Mouse (Mus musculus) brown adipose tissue, adult 24 weeks (tissue): ENCODE measurements around the gene Car10. TPM values are rescaled to one million over a fixed set of nuclear protein-coding genes. Genes with fewer than 3 reads are reported as not detected.

Source experiments
- H3K27ac ChIP-seq: fragments of 200-500 bp; replicated peaks from 2 replicates; pipeline ENCODE4 v1.5.1; 2012; ENCODE audit warnings: low read depth, mild to moderate bottlenecking, low read length
- H3K4me1 ChIP-seq: fragments of 200-500 bp; 2 replicates; pipeline ENCODE4 v1.6.1; 2012; ENCODE audit warnings: low read length, mixed read lengths; ENCODE audit not compliant: control insufficient read depth, insufficient read depth, insufficient read length
- H3K4me3 ChIP-seq: fragments of 200-500 bp; 2 replicates; pipeline ENCODE4 v1.5.1; 2012; ENCODE audit warnings: low read depth, mild to moderate bottlenecking, low read length, moderate library complexity; ENCODE audit not compliant: insufficient read depth
- polyA plus RNA-seq: library from polyadenylated mRNA; stranded (reverse); fragments of >200 nt; gene quantifications from 2 replicates; pipeline ENCODE4 v1.2.4, GENCODE M21; 2012; ENCODE audit not compliant: missing spikeins, insufficient read depth, insufficient read length

The Car10 gene
- polyA plus RNA-seq = 0.52 TPM in 1 of 2 replicates, not detected in the other

DNA sequence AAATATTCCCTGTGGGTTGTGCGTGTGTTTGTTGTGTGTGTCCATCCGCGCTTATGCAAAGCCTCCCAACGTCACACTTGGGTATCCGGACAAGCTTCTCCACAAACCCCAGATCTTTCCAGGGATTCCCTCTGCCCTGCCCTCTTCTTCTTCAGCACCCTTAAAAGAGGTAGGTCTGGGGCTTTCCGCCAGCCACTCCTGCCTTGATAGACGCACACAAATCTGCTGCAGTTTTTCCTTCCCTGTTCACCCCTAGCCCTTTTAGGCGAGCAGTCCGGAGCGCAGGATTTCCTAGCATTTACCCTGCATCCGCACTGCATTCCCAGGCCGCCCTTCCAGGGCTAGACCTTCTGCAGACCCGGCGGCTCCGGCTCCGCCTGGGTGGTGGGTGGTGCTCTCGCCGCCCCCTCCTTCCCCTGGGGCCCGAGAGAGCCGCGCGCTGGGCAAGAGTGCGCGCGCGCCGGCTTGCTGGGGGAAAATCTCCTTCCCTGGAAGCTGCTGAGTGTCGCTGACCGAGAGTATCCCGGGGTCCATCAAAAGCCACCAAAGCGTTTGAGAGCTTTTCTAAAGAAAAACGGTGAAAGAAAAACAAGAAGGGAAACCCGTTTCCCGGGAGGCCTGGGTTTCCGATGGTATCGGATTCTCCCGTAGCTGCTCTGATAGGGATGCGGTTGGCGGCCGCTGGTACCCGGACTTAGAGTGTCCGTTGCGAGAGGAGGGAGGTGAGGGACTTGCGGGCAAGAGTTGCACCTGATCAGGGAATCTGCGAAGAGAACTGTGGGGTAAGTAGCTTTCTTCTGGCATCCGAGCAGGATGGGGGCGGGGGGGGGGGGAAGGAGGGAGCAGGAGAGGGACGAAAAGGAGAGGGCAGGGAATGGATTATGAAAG lies at the start of gene Car10:
Gene Car10, plus strand, starts transcription at position 88 of the 888 bp plus-strand sequence.
- Histone ChIP-seq H3K27ac (no peak within 1 kb of the TSS), H3K4me1 (no peaks in the 10 kb centered on the region; the same call in 1 of the 2 replicates), H3K4me3 (no peak within 1 kb of the TSS)

DNA sequence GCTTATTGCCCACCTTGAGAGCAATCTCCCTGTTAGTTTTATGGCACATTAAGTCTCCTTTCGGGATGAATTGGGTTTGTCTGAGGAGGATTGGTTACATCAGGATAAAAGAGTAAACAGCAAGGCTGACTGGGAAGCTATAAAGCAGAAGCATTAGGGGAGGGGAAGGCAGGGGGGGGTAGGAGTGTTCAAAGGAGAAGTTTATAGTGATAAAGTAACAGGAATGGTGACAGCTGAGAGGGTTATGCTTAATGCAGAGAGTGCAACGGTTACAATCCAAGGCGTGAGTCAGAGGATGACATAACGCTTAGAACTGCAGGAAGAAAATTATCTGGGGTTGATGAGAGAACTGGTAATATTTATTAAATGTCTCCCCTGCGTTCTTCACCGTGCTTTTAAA lies 32.8 kb upstream of the Car10 start:
- H3K4me1 ChIP-seq = no peaks in the 10 kb centered on the region
- H3K4me3 ChIP-seq = no peak overlapping the region
- H3K27ac ChIP-seq = no peak overlapping the region

GRCm38 (mm10) chr11:93065656-93066181 lies 32.1 kb upstream of the Car10 start:
- Histone ChIP-seq H3K4me1 (no peaks in the 10 kb centered on the region), H3K4me3 (no peak overlapping the region), H3K27ac (no peak overlapping the region)

GRCm38 (mm10) chr11:93095588-93095987 lies 2.2 kb upstream of the Car10 start:
- Histone ChIP-seq H3K4me1 (no peaks in the 10 kb centered on the region; the same call in 1 of the 2 replicates), H3K4me3 (no peak overlapping the region), H3K27ac (no peak overlapping the region)

GRCm38 (mm10) chr11:93097001-93097400 lies 827 bp upstream of the Car10 start:
- no peak overlapping the region for H3K27ac ChIP-seq
- no peaks in the 10 kb centered on the region; the same call in 1 of the 2 replicates for H3K4me1 ChIP-seq
- no peak overlapping the region for H3K4me3 ChIP-seq

DNA sequence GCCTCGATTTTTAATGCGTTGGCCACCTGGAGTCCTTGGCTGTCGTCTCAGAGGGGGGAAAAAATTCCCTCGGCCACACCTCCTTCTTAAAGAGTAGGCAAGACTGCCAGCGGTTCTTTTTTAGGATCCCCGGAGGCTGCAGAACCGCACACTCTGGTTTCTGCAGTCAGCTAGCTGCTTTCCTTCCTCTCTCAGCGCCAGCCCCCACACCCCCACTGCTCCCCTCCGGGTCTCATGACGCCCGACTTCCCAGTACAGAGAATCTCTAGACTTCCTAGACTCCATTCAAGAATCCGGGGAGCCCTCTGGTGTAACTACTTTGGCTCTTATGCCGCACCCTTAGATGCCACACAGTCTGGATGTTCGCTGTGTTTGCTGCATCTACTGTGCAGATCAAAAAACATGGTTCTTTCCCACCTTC lies 387 bp upstream of the Car10 start:
- H3K4me3 ChIP-seq = no peak overlapping the region
- no peak overlapping the region for H3K27ac ChIP-seq
- no peaks in the 10 kb centered on the region; the same call in 1 of the 2 replicates for H3K4me1 ChIP-seq

DNA sequence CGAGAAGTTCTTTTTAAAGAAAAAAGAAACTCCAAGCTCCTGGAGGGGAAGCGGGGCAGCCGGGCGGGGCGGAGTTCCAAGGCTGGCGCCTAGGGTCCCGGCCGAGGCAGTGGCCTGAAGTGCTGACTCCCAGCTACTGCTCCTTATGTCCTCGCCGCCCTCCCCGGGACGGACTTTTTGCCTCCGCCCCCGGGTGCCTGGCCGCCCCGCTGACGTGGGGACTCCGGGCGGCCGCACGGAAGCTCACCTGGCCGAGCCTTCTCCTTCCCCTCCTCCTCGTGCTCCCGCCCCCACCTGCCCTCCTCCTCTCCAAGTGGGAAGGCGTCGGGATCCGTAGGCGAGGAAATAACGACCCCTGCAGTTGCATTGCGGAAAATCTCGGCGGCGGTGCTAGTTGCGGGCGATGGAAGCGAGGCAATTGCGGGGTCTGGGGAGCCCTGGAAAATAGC lies 1.1 kb downstream of the Car10 start:
- Histone ChIP-seq H3K4me3 (no peak overlapping the region), H3K27ac (no peak overlapping the region), H3K4me1 (no peaks in the 10 kb centered on the region; the same call in 1 of the 2 replicates)

DNA sequence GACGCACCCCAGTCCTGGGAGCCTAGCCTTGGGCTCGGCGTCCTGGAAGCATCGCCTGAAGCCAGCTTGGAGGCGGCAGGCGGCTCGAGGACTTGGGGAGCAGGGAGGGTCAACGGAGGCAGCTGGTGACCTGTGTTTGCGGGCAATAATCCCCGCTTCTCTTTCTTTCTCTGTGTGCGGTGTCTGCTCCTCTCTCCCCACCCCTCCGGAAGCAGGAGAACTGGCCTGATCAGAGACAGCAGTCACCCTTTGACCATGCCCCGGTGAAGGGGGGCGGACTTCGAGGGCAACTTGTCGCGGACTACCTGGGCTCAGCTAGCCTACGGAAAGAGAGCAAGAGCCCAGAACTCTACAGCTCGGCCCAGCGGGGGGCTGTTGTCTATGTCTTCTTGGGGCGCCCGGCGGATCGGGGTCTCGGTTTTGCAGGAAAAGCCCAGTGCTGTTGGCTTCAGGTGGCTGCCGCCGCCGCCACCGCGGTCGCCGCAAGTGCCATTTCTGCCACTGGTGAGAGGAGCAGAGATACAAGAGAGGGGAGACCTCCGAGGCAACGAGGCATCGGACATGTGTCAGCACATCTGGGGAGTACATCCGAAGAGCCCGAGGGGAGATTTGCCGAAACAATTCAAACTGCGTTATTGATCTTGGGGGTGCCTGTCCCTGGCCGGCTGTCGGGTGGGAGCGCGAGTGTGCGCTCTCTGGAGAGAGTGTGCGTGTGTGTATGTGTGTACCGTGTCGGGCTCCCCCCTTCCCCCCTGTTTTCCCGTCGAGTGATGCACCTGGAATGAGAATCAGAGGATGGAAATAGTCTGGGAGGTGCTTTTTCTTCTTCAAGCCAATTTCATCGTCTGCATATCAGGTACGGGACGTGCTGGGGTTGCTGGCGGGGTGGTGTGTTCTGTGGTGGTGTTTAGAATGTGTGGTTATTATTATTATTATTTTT lies 1.9 kb downstream of the Car10 start:
- no peak overlapping the region for H3K27ac ChIP-seq
- no peak overlapping the region for H3K4me3 ChIP-seq

GRCm38 (mm10) chr11:93100606-93101005 lies 2.8 kb downstream of the Car10 start:
- Histone ChIP-seq H3K27ac (no peak overlapping the region), H3K4me1 (no peaks in the 10 kb centered on the region; the same call in 1 of the 2 replicates), H3K4me3 (no peak overlapping the region)

More for the DNA sequence above, 1.9 kb downstream of the Car10 start:
- H3K4me1 ChIP-seq = no peaks in the 10 kb centered on the region; the same call in 1 of the 2 replicates

DNA sequence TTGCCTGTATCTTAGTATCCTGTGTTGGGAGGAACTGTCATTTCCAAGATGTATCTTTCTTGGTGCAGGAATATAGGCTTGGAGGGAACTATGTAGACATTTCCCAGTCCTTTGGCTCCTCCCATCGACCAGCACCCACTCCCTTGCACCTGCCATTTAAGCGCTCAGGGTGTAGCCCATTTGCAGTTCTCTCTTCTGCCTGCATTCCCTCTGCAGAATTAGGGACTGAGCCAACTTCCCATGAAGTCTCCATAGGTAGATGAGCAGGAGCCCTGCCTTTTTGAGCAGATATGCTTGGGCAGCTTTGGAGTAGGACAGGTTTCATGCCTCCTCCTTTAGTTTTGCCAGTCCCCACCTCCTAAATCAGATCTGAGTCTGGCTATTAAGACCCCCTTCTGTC lies 3.3 kb downstream of the Car10 start:
- no peak overlapping the region for H3K4me3 ChIP-seq
- H3K27ac ChIP-seq = no peak overlapping the region
- H3K4me1 ChIP-seq = no peaks in the 10 kb centered on the region; the same call in 1 of the 2 replicates

DNA sequence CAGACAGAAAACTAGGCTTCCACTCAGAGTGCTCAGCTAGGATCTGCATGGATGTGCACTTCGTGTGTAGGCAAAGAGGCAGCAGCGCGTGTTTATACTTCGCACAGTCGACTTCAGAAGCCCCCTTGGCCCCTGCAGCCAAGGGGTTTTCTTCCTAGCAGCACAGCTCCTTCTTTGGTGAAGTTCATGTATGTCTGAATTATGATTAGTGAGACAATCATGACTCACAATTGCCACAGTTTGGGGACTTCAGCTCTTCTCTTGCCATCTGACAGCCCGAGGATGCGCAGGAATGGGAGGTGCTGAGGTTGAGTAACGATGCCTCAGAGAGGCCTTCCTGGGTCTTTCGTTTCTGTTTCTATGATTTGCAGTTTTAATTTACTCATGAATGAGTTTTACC lies 4.5 kb downstream of the Car10 start:
- Histone ChIP-seq H3K27ac (no peak overlapping the region), H3K4me3 (no peak overlapping the region), H3K4me1 (no peaks in the 10 kb centered on the region; the same call in 1 of the 2 replicates)

- Histone ChIP-seq H3K4me3 (no peak overlapping the region), H3K4me1 (no peaks in the 10 kb centered on the region; the same call in 1 of the 2 replicates), H3K27ac (no peak overlapping the region)
These were observed 5.4 kb downstream of the Car10 start for GRCm38 (mm10) chr11:93103101-93103815.

GRCm38 (mm10) chr11:93109451-93109850 lies 11.6 kb downstream of the Car10 start:
- Histone ChIP-seq H3K4me3 (no peak overlapping the region), H3K4me1 (no peaks in the 10 kb centered on the region), H3K27ac (no peak overlapping the region)

DNA sequence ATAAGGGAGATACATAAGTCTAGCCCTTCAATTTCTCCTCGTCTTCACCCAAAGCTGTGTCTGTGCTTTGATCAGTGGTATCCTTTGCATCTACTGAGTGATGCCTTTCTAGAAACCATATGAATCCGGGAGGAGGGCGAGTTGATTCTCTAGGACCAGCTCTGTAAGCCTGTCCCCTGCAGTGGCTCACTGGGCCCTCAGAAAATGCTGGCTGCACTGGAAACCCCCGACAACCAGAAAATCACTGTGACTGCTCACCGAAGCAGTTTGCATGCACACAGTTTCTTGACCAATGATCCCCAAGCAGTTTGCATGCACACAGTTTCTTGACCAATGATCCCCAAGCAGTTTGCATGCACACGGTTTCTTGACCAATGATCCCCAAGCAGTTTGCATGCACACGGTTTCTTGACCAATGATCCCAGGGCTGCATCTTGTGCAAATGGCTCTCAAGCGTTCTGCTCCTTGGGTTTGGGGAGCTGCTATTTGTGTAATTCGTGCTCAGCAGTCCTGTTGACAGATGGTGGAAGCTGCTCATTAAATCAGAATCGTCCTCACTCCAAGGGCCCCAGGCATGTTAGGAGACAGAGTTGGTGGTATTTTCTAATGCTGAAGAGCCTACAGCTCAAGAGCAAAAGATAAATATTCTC lies 23.1 kb downstream of the Car10 start:
- Histone ChIP-seq H3K27ac (no peak overlapping the region), H3K4me3 (no peak overlapping the region), H3K4me1 (no peaks in the 10 kb centered on the region)
